Mouse (Mus musculus) mouse trophoblast stem cell (cell line): ENCODE data around the gene Tsc22d1.

ENCODE experiments used
- in situ Hi-C, 2 experiments: fragments of 300-500 bp; cut with MseI, MboI; formaldehyde crosslinking; loops; 2 replicates in 1 of 2; 3 replicates in 1 of 2; pipeline ENCODE4 v1.15.1; 2025

Gene Tsc22d1

DNA sequence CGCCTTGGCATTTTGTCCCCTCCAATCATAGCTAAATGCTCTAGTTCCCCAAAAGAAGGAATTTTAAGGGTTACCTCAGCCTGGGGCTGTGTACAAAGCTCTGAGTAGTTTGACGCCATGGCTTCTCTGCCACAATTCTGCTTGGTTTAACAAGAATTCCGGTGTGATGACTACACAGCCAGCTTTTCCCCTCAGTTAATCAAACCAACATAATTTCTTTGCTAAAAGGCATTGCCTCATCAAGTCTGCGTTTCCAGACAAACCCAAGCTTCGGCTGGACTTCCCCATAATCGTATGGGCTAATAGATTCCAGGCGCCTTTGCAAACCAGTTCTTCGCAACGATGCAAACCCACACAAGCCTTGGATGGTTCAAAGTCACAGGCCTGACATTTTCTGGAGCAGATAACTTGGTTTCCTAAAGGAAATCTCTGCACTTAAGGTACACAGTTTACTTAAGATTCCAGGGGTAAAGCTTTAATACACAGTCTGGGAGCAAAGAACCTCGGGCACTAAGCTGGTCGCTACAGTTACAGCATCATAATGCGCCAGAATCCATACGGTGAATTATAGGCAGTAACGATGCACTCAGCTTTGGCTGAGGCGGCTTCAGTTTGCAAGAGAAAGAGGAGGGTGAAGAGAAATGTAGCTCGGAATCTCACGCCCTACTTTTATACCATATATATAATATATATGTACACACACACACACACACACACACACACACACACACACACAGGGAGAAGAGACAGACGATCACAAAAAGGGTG, 140.7 kb downstream of the Tsc22d1 start:
- in situ Hi-C loops, result no loop called here

DNA sequence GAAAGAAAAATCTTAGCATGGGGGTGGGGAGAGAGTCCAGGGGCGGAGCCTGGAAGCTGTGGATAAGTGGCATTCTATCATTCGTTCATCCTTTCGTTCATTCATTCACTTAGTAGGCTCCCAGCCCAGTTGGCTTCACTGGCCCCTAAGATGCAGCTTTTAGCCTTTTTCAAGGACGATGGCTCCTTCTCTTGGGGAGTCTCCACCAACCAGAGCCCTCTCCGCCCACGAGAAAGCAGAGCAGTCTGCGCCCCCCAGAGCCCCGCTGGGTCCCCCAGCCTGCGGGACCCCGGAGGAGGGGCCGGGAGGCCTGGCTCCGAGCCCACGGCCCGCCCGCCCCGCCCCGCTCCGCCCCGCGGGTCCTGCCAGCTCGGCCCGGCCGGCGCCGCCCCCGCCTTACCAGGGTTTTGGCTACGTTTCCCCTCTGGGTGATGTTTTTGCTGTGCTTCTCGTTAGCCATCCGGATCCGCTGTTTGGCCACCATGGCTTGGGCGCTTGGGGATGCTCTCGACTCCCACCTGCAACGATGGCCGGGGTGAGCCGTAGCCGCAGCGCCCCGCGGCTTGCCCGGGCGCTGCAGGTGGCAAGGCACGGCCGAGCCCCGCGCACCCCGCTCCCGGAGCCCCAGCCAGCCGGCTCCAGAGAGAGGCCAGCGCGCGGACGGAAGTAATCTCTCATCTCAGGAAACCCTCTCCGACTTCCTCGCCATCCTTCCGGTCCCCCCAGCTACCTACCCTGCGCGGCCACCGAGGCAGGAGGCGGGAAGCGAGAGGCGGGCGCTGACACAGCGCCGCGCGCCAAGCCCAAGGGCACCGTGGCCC, 141.5 kb downstream of the Tsc22d1 start:
- in situ Hi-C loops, result no loop called here

DNA sequence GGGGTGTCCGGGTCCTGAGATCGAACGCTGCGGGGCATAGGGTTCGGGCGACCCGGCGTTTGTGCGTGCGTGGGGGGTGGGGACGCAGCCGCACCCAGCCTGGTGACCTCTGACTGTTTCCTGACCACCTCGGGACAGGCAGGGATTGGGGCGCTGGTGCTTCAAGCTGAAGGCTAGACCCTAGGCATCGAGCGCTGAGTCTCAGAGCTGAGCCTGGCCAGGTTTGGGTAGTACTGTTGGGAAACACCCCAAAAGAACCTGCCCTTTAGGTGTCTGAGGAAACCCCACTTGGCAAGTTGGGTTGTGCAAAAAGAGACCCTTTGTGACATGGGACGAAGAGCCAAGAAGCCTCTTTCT, 142.1 kb downstream of the Tsc22d1 start, which contains the start of gene Serp2:
Gene Serp2, minus strand, starts transcription at position 38 of the 357 bp plus-strand sequence.
- in situ Hi-C loops, result no loop called here
